Mouse (Mus musculus): ENCODE data around the gene Ubb.
"Not testable (repeated sequence)": the region's sequence is repeated elsewhere in the genome, so short reads cannot be mapped to it uniquely, and the experiment has no call there.

Gene Ubb

DNA sequence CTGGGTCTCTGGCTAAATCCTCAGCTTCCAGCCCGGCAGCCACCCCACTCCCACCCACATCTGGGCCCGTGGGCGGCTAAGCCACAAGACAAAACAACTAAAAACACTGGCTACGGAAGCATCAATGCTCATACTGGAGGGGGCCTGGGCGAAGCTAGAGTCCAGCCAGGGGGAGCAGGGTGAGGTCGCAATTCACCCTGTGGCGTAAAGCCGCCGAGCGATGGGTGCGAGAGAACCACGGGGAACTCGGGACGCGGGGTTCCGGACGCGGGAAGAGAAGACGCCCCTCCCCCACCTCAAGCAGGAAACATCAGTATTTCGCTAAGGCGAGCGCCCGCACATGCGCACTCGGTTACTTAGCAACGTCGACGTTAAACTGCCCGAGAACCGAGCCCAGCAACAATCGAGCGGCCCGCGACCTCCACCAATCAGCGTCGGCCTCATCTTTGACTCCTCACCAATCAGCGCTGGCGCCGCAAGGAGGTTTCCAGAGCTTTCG lies at the start of gene Ubb:
TSS of gene Ubb (plus strand) at position 445 of the 499 bp plus-strand sequence.
- DNase-seq (ENCODE audit: low read depth, low spot score) = peak; percentile 100

DNA sequence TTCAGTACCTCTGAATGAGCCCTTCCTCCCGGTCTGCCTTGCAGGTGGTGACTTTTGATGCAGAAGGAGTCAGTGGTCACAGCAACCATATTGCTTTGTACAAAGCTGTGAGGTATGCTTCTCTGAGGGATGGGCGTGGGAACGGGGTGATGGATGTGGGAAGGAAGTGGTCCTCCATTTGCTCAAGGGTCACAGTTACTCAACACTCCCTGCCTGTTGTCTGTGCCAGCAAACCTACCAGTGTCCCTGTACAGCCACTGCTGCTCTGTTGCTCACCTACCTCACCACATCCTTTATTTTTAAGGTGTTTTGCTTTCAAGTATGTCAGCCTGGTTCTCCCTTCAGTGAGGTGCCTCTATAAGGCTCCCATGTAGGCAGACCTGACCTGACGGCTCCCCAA lies 43.3 kb upstream of the Ubb start:
- DNase-seq (ENCODE audit: low read depth, low spot score) = no peak

GRCm38 (mm10) chr11:62508365-62508764 lies 42.6 kb upstream of the Ubb start:
- DNase-seq (ENCODE audit: low read depth, low spot score) = not testable (repeated sequence)

DNA sequence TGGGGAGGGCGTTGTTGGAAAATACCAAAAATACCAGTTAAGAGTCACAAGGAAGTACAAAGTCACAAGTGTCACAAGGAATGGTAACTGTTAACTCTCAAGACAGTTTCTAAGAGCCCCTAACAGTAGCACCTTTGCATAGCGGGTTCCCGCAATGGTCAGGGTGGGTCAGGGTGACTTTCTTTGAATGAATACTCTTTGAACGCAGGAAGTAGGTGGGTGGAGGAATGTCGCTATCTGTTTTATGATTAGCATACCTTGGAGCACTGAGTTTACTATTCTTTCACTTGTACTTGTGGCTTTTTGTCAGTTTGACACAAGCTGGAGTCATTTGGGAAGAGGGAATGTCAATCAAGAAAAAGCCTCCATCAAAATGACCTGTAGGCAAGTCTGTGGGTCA lies 42.2 kb upstream of the Ubb start:
- DNase-seq (ENCODE audit: low read depth, low spot score) = not testable (repeated sequence)

GRCm38 (mm10) chr11:62509571-62509970 lies 41.4 kb upstream of the Ubb start:
- DNase-seq (ENCODE audit: low read depth, low spot score) = no peak

- DNase-seq (ENCODE audit: low read depth, low spot score) = peak; percentile 94
These were observed 40.0 kb upstream of the Ubb start for GRCm38 (mm10) chr11:62510956-62511355.

DNA sequence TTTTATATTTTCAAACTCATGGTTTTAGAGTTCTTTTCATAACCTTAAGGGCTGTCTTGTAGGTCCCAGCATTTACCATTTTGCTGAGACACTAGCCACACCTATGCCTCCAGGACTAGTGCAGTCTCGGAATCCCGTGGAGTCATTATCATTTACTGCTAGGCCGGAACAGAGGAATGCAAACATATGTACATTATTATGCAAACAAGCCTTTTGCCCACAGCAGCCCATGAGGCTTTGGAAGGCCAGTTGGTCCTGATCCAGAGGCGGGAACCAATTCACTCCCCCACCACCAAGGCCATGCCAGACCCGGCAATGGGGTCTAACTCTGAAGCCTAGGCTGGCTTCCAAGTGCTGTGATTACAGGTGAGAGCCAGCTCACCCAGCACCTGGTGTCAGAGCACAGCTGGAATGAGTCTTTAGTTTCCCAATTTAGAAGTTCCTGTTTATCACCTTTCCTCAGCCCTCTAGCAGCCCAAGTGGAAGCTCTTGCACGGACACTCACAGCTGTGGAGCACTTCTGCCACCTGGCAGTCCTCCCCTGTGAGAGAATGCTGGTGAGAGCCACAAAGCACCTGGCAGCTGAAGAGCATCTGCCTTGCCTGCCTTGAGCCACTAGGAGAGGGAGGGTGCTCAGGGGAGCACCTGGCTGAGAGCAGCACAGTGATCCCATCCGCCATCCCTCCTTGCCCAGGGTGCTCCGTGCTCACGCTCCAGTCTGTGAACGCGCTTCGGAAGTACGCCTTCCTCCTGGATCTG lies 39.3 kb upstream of the Ubb start:
- peak; percentile 90 for DNase-seq (ENCODE audit: low read depth, low spot score)

DNA sequence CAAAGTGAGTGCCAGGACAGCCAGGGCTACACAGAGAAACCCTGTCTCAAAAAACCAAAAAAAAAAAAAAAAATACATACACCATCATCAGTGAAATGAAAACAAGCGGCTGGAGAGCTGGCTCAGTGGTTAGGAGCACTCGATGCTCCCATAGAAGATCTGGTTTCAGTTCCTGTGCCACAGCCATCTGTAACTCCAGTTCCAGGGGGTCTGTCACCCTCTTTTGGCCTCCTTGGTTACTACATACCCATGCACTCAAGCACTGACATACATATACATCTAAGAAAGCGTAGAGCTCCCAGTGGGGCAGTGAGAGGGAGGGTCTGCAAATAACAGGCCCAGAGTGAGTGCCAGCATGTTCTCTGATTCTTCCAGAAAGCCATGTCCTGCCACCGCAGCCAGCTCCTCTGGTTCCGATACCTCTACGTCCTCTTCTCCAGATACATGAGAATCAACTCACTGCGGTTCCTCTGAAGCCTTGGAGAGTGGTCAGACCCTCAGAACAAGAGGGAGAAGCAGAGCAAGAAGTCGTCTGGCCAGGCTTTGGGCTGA lies 38.4 kb upstream of the Ubb start:
- no peak for DNase-seq (ENCODE audit: low read depth, low spot score)

DNA sequence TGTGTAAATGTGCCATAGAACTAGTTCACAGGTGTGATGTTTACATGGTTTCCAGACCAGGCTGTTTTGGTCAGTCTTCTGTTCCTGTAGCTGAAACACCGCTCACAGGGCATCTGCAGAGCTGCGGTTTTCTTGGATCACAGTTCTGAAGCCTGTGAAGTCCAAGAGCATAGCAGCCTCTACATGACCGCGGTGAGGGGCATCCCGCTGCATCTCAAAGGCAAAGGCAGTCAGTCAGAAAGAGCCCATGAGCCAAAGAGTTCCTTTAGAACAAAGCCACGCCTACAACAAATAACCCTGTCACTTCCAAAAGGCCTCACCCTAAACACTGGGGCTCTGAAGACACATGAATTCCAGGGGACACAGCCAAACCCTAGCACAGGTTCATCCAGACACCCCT lies 37.7 kb upstream of the Ubb start:
- DNase-seq (ENCODE audit: low read depth, low spot score) = no peak

GRCm38 (mm10) chr11:62518991-62519390 lies 32.0 kb upstream of the Ubb start:
- DNase-seq (ENCODE audit: low read depth, low spot score) = no peak

GRCm38 (mm10) chr11:62522283-62522682 lies 28.7 kb upstream of the Ubb start:
- DNase-seq (ENCODE audit: low read depth, low spot score) = no peak

DNA sequence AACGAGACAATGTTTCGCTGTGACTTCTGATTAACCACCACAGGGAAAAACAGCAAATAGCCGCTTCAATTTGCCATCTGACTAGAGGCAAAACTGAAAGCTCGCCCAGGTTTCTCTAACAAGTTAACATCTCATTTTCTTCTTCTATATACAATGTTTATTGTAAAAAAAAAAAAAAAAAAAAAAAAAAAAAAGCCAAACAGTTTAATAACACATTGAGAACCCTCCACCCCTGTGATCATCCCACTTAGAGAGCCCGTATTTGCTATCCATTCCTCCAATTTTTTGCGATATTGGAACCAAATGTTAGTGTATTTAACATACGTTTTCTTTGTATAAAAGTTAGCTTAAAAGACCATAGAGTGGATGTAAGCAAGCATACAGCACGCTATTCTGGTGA lies 13.9 kb upstream of the Ubb start:
- no peak for DNase-seq (ENCODE audit: low read depth, low spot score)

- no peak for DNase-seq (ENCODE audit: low read depth, low spot score)
These were observed 13.4 kb upstream of the Ubb start for GRCm38 (mm10) chr11:62537590-62537989.

- no peak for DNase-seq (ENCODE audit: low read depth, low spot score)
These were observed 12.5 kb upstream of the Ubb start for GRCm38 (mm10) chr11:62538321-62539088.

- DNase-seq (ENCODE audit: low read depth, low spot score) = peak; percentile 72
These were observed 11.7 kb upstream of the Ubb start, which contains the start of gene Cenpv for GRCm38 (mm10) chr11:62539089-62539890. Cenpv (minus strand) TSS chr11:62539261.

DNA sequence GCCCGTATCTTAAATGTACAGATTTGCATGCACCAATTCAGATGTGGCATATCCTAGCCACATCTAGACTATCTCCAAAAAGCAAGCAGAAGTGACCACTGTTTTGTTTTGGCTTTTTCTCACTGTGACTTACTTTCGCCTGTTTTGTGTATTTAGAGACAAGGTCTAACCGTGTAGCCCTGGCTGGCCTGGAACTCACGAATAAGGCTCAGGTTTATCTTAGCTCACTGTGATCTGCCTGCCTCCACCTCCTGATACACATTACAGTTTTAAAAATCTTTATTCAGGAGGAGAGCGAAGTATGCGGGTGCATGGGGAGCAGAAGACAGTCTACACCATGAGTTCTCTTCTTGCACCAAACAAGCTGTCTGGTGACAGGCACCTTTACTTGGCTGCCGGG lies 10.8 kb upstream of the Ubb start:
- DNase-seq (ENCODE audit: low read depth, low spot score) = no peak

DNA sequence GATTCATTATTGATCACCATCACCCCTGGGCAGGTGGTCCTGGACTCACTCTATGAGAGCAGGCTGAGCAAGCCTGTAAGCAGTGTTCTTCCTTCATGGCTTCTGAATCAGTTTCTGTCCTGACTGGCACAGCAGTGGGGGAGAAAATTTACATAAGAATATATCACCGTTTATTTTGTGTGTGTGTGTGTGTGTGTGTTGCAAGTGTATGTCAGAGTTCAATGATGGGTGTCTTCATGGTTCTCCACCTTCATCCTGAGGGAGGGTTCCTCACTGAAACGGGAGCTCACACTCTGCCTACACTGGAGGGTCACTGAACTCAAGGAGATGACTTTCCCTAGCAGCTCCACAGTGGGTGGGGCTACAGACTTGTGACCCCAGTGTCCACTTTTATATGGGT lies 10.0 kb upstream of the Ubb start:
- DNase-seq (ENCODE audit: low read depth, low spot score) = no peak

GRCm38 (mm10) chr11:62541581-62541980 lies 9.4 kb upstream of the Ubb start:
- DNase-seq (ENCODE audit: low read depth, low spot score) = no peak

DNA sequence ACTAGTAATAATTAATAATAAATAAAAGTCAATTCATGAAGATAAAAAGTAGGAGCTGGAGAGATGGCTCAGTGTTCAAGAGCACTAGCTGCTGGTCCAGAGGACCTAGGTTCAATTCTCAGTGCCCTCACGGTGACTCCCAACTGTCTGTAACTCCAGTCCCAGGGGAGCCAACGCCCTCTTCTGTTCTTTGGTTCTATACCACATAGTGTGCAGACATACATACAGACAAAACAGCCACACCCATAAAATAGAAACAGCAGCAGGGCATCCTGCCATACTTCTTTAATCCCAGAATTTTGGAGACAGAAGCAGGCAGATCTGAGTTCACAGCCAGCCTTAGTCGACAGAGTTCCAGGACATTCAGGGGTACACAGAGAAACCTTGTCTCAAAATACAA lies 7.0 kb upstream of the Ubb start:
- no peak for DNase-seq (ENCODE audit: low read depth, low spot score)

- DNase-seq (ENCODE audit: low read depth, low spot score) = no peak
These were observed 1.2 kb upstream of the Ubb start for GRCm38 (mm10) chr11:62549782-62550181.

DNA sequence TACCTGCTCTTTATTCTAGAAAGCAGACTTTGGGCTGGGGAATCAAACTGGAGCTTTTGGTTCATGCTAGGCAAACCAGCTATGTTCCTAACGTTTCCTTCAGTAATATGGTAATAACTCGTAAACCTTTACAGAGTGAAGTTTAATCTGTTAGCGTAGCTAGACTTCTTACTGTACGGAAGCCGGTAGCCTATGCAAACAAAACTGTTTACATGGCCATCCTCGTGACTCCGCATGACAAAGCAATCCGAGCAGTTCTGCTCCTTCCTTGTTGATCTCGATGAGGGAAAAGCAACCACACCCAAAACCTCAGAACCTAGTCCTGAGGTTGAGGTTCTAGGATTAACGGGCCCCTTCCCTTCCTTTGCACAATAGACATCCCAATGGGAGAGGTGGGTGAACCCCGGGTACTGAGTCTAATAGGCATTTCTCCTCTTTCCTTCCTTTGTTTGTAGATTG lies 715 bp upstream of the Ubb start:
- peak; percentile 71 for DNase-seq (ENCODE audit: low read depth, low spot score)

All from WW6 (cell line).